Mouse (Mus musculus) neural tube, embryonic 13.5 days (tissue): ENCODE results near the gene Phf10. TPM values are rescaled to one million over a fixed set of nuclear protein-coding genes. Genes with fewer than 3 reads are reported as not detected.
"Not testable (repeated sequence)": the region's sequence is repeated elsewhere in the genome, so short reads cannot be mapped to it uniquely, and the experiment has no call there.

Experiments used
- ATAC-seq: fragments of 200-750 bp; cut with Nextera tagmentation; 2 replicates; pipeline ENCODE4 v1.8.0; 2017; ENCODE audit warnings: low read depth, mild to moderate bottlenecking, moderate TSS enrichment, moderate library complexity
- H3K27ac ChIP-seq: fragments of 300-500 bp; sonication (generic); replicated peaks from 2 replicates; pipeline ENCODE4 v1.5.1; 2015; ENCODE audit warnings: moderate library complexity, mild to moderate bottlenecking, inconsistent platforms
- H3K27me3 ChIP-seq: fragments of 300-500 bp; sonication (generic); 2 replicates; pipeline ENCODE4 v1.6.1; 2015; ENCODE audit warnings: mild to moderate bottlenecking, inconsistent platforms
- H3K36me3 ChIP-seq: fragments of 300-500 bp; sonication (generic); 2 replicates; pipeline ENCODE4 v1.6.1; 2015; ENCODE audit warnings: mild to moderate bottlenecking, inconsistent platforms
- H3K4me1 ChIP-seq: fragments of 300-500 bp; sonication (generic); replicated peaks from 2 replicates; pipeline ENCODE4 v1.6.1; 2015; ENCODE audit warnings: inconsistent platforms
- H3K4me2 ChIP-seq: fragments of 300-500 bp; sonication (generic); 2 replicates; pipeline ENCODE4 v1.6.1; 2015; ENCODE audit warnings: inconsistent platforms, mild to moderate bottlenecking, moderate library complexity
- H3K4me3 ChIP-seq: fragments of 300-500 bp; sonication (generic); 2 replicates; pipeline ENCODE4 v1.5.1; 2015; ENCODE audit warnings: mild to moderate bottlenecking, inconsistent platforms
- H3K9ac ChIP-seq: fragments of 300-500 bp; sonication (generic); 2 replicates; pipeline ENCODE4 v1.6.1; 2015; ENCODE audit warnings: moderate library complexity, mild to moderate bottlenecking, inconsistent platforms
- H3K9me3 ChIP-seq: fragments of 300-500 bp; sonication (generic); 2 replicates; pipeline ENCODE4 v1.6.1; 2016; ENCODE audit warnings: inconsistent platforms
- WGBS: fragments of 180-500 bp; shearing (Covaris S2); methylation state at CpG from one replicate; pipeline ENCODE4 v1.1.7; 2015; 5-methylcytosine and 5-hydroxymethylcytosine counted together
- polyA plus RNA-seq: library from polyadenylated mRNA; unstranded; fragments of >200 nt; fragmentation: Nextera tagmentation; extraction: Ambion mirVana; gene quantifications from 2 replicates; pipeline ENCODE4 v1.2.1, GENCODE M21; 2015

Phf10 gene
- polyA plus RNA-seq, 1 experiment from 2014 or later = 13.9 TPM

GRCm38 (mm10) chr17:14935280-14935679, 25.8 kb downstream of the Phf10 start:
- not testable (repeated sequence) for H3K27ac ChIP-seq, H3K4me2 ChIP-seq, H3K4me1 ChIP-seq, ATAC-seq, H3K9ac ChIP-seq, H3K27me3 ChIP-seq, H3K4me3 ChIP-seq, H3K36me3 ChIP-seq, H3K9me3 ChIP-seq
- WGBS = 85% methylated on average over 14 of the region's 14 CpGs

GRCm38 (mm10) chr17:14931469-14931868, 29.6 kb downstream of the Phf10 start:
- no peak for ATAC-seq
- Histone ChIP-seq H3K4me2 (no peak overlapping the region), H3K27ac (no peak overlapping the region), H3K9me3 (no peaks in the 10 kb centered on the region), H3K9ac (no peak overlapping the region), H3K36me3 (no peaks in the 10 kb centered on the region), H3K4me3 (no peak overlapping the region), H3K4me1 (no peaks in the 10 kb centered on the region), H3K27me3 (no peaks in the 10 kb centered on the region)
- WGBS = 91% methylated on average over 5 of the region's 5 CpGs

- Histone ChIP-seq H3K9ac (no peak overlapping the region), H3K9me3 (no peaks in the 10 kb centered on the region), H3K27ac (no peak overlapping the region), H3K27me3 (no peaks in the 10 kb centered on the region), H3K36me3 (no peaks in the 10 kb centered on the region), H3K4me3 (no peak overlapping the region), H3K4me1 (no peaks in the 10 kb centered on the region), H3K4me2 (no peak overlapping the region)
- ATAC-seq = no peak
- WGBS = 87% methylated on average over 7 of the region's 7 CpGs
Observed at GRCm38 (mm10) chr17:14930697-14931096, 30.4 kb downstream of the Phf10 start.

- 70% methylated on average over 5 of the region's 5 CpGs for WGBS
- H3K9me3 ChIP-seq = no peaks in the 10 kb centered on the region
- no peak overlapping the region for H3K4me3 ChIP-seq
- no peaks in the 10 kb centered on the region for H3K4me1 ChIP-seq
- H3K4me2 ChIP-seq = no peak overlapping the region
- H3K27me3 ChIP-seq = no peaks in the 10 kb centered on the region
- H3K9ac ChIP-seq = no peak overlapping the region
- no peak overlapping the region for H3K27ac ChIP-seq
- ATAC-seq = no peak
- H3K36me3 ChIP-seq = no peaks in the 10 kb centered on the region
Observed at GRCm38 (mm10) chr17:14928631-14929030, 32.4 kb downstream of the Phf10 start.

- H3K4me2 ChIP-seq = no peak overlapping the region
- no peaks in the 10 kb centered on the region for H3K4me1 ChIP-seq
- H3K27me3 ChIP-seq = no peaks in the 10 kb centered on the region
- H3K9me3 ChIP-seq = no peaks in the 10 kb centered on the region
- no peak for ATAC-seq
- H3K9ac ChIP-seq = no peak overlapping the region
- H3K27ac ChIP-seq = no peak overlapping the region
- no peak overlapping the region for H3K4me3 ChIP-seq
- WGBS = 83% methylated on average over 8 of the region's 8 CpGs
- no peaks in the 10 kb centered on the region for H3K36me3 ChIP-seq
Observed at GRCm38 (mm10) chr17:14927644-14928218, 33.3 kb downstream of the Phf10 start.

- Histone ChIP-seq H3K27ac (no peak overlapping the region), H3K9me3 (no peaks in the 10 kb centered on the region), H3K9ac (no peak overlapping the region), H3K4me3 (no peak overlapping the region), H3K4me2 (no peak overlapping the region), H3K4me1 (no peaks in the 10 kb centered on the region), H3K27me3 (no peaks in the 10 kb centered on the region), H3K36me3 (no peaks in the 10 kb centered on the region)
- 74% methylated on average over 6 of the region's 6 CpGs for WGBS
- ATAC-seq = no peak
Observed at GRCm38 (mm10) chr17:14921582-14921981, 39.5 kb downstream of the Phf10 start.

GRCm38 (mm10) chr17:14917866-14918265, 43.2 kb downstream of the Phf10 start:
- WGBS = 92% methylated on average over 8 of the region's 8 CpGs
- H3K9ac ChIP-seq = no peak overlapping the region
- no peaks in the 10 kb centered on the region for H3K36me3 ChIP-seq
- H3K4me2 ChIP-seq = no peak overlapping the region
- no peaks in the 10 kb centered on the region for H3K27me3 ChIP-seq
- no peak overlapping the region for H3K4me3 ChIP-seq
- no peak overlapping the region for H3K27ac ChIP-seq
- no peak for ATAC-seq
- no peaks in the 10 kb centered on the region for H3K4me1 ChIP-seq
- no peaks in the 10 kb centered on the region for H3K9me3 ChIP-seq

- H3K4me1 ChIP-seq = no peaks in the 10 kb centered on the region
- H3K36me3 ChIP-seq = no peaks in the 10 kb centered on the region
- H3K9ac ChIP-seq = no peak overlapping the region
- no peak overlapping the region for H3K4me3 ChIP-seq
- no peaks in the 10 kb centered on the region for H3K27me3 ChIP-seq
- WGBS = 87% methylated on average over 4 of the region's 4 CpGs
- ATAC-seq = no peak
- no peaks in the 10 kb centered on the region for H3K9me3 ChIP-seq
- no peak overlapping the region for H3K4me2 ChIP-seq
- H3K27ac ChIP-seq = no peak overlapping the region
Observed at GRCm38 (mm10) chr17:14914401-14914800, 46.7 kb downstream of the Phf10 start.

GRCm38 (mm10) chr17:14912981-14913380, 48.1 kb downstream of the Phf10 start:
- Histone ChIP-seq H3K27me3 (no peaks in the 10 kb centered on the region), H3K36me3 (no peaks in the 10 kb centered on the region), H3K4me2 (no peak overlapping the region), H3K9me3 (no peaks in the 10 kb centered on the region), H3K4me3 (no peak overlapping the region), H3K9ac (no peak overlapping the region), H3K4me1 (no peaks in the 10 kb centered on the region), H3K27ac (no peak overlapping the region)
- 94% methylated on average over 8 of the region's 8 CpGs for WGBS
- ATAC-seq = no peak

- Histone ChIP-seq H3K9ac (no peak overlapping the region), H3K4me3 (no peak overlapping the region), H3K27me3 (no peaks in the 10 kb centered on the region), H3K4me1 (no peaks in the 10 kb centered on the region), H3K9me3 (no peaks in the 10 kb centered on the region), H3K36me3 (no peaks in the 10 kb centered on the region), H3K4me2 (no peak overlapping the region), H3K27ac (no peak overlapping the region)
- 49% methylated on average over 6 of the region's 6 CpGs for WGBS
- no peak for ATAC-seq
Observed at GRCm38 (mm10) chr17:14912420-14912819, 48.7 kb downstream of the Phf10 start.

- Histone ChIP-seq H3K4me1 (no peaks in the 10 kb centered on the region), H3K36me3 (no peaks in the 10 kb centered on the region), H3K4me2 (no peak overlapping the region), H3K9me3 (no peaks in the 10 kb centered on the region), H3K4me3 (no peak overlapping the region), H3K27me3 (no peaks in the 10 kb centered on the region), H3K27ac (no peak overlapping the region), H3K9ac (no peak overlapping the region)
- ATAC-seq = no peak
- 91% methylated on average over 5 of the region's 5 CpGs for WGBS
Observed at GRCm38 (mm10) chr17:14910771-14911170, 50.3 kb downstream of the Phf10 start.

- 88% methylated on average over 5 of the region's 5 CpGs for WGBS
Observed at GRCm38 (mm10) chr17:14909331-14909730, 51.7 kb downstream of the Phf10 start.

GRCm38 (mm10) chr17:14907136-14907535, 53.9 kb downstream of the Phf10 start:
- Histone ChIP-seq H3K27me3 (no peaks in the 10 kb centered on the region), H3K4me2 (no peak overlapping the region), H3K4me3 (no peak overlapping the region), H3K9ac (no peak overlapping the region), H3K36me3 (no peaks in the 10 kb centered on the region), H3K4me1 (no peaks in the 10 kb centered on the region), H3K27ac (no peak overlapping the region), H3K9me3 (no peaks in the 10 kb centered on the region)
- WGBS = 77% methylated on average over 12 of the region's 12 CpGs
- no peak for ATAC-seq

More at GRCm38 (mm10) chr17:14909331-14909730, 51.7 kb downstream of the Phf10 start:
- no peak overlapping the region for H3K4me2 ChIP-seq
- H3K36me3 ChIP-seq = no peaks in the 10 kb centered on the region
- H3K4me3 ChIP-seq = no peak overlapping the region
- no peak for ATAC-seq
- H3K9me3 ChIP-seq = no peaks in the 10 kb centered on the region
- no peaks in the 10 kb centered on the region for H3K4me1 ChIP-seq
- no peak overlapping the region for H3K27ac ChIP-seq
- H3K27me3 ChIP-seq = no peaks in the 10 kb centered on the region
- H3K9ac ChIP-seq = no peak overlapping the region
